Mouse (Mus musculus): ENCODE results near the gene Tiam2. TPM values are rescaled to one million over a fixed set of nuclear protein-coding genes. Genes with fewer than 3 reads are reported as not detected.
A peak's percentile ranks its signal among the peaks of the same experiment; 100 is the strongest.

Gene Tiam2
- polyA plus RNA-seq, 1 experiment from 2014 or later = 11.9 TPM

GRCm38 (mm10) chr17:3487211-3487610, 160.8 kb downstream of the Tiam2 start:
- ATAC-seq (replicated peaks; ENCODE audit: insufficient number of reproducible peaks, low FRiP score, low TSS enrichment, low read depth) = no peak
- Histone ChIP-seq H3K27ac (replicated peaks; ENCODE audit: low read depth, low read length) (no peak overlapping the region), H3K36me3 (replicated peaks; ENCODE audit: control insufficient read depth, insufficient read depth, low read depth, low read length) (no peaks in the 10 kb centered on the region), H3K4me1 (ENCODE audit: control insufficient read depth, insufficient read depth, low read length) (no peaks in the 10 kb centered on the region), H3K9ac (replicated peaks; ENCODE audit: low read length) (no peak overlapping the region), H3K27me3 (ENCODE audit: control insufficient read depth, insufficient read depth, low read length) (no peaks in the 10 kb centered on the region), H3K4me2 (ENCODE audit: low read depth, low read length) (no peak overlapping the region), H3K4me3 (ENCODE audit: low read depth, low read length) (no peak overlapping the region), H3K9me3 (replicated peaks; ENCODE audit: control insufficient read depth, low read length) (no peaks in the 10 kb centered on the region)
- 92% methylated on average over 4 of the region's 4 CpGs for WGBS
- no peak for DNase-seq (ENCODE audit: low spot score)

- H3K27ac ChIP-seq (replicated peaks; ENCODE audit: low read depth, low read length) = no peak overlapping the region
- no peak for DNase-seq (ENCODE audit: low spot score)
- no peak overlapping the region for H3K4me2 ChIP-seq (ENCODE audit: low read depth, low read length)
- no peaks in the 10 kb centered on the region for H3K9me3 ChIP-seq (replicated peaks; ENCODE audit: control insufficient read depth, low read length)
- H3K9ac ChIP-seq (replicated peaks; ENCODE audit: low read length) = no peak overlapping the region
- ATAC-seq (replicated peaks; ENCODE audit: insufficient number of reproducible peaks, low FRiP score, low TSS enrichment, low read depth) = no peak
- H3K27me3 ChIP-seq (ENCODE audit: control insufficient read depth, insufficient read depth, low read length) = no peaks in the 10 kb centered on the region
- no peaks in the 10 kb centered on the region for H3K36me3 ChIP-seq (replicated peaks; ENCODE audit: control insufficient read depth, insufficient read depth, low read depth, low read length)
- no peaks in the 10 kb centered on the region for H3K4me1 ChIP-seq (ENCODE audit: control insufficient read depth, insufficient read depth, low read length)
- 74% methylated on average over 12 of the region's 12 CpGs for WGBS
- no peak overlapping the region for H3K4me3 ChIP-seq (ENCODE audit: low read depth, low read length)
Observed at GRCm38 (mm10) chr17:3487721-3488601, 161.6 kb downstream of the Tiam2 start.

- ATAC-seq (replicated peaks; ENCODE audit: insufficient number of reproducible peaks, low FRiP score, low TSS enrichment, low read depth) (no peak), DNase-seq (ENCODE audit: low spot score) (no peak)
- 81% methylated on average over 11 of the region's 11 CpGs for whole genome bisulfite sequencing
- Histone ChIP-seq H3K4me2 (ENCODE audit: low read depth, low read length) (no peak overlapping the region), H3K27me3 (ENCODE audit: control insufficient read depth, insufficient read depth, low read length) (no peaks in the 10 kb centered on the region), H3K27ac (replicated peaks; ENCODE audit: low read depth, low read length) (no peak overlapping the region), H3K4me1 (ENCODE audit: control insufficient read depth, insufficient read depth, low read length) (no peaks in the 10 kb centered on the region), H3K4me3 (ENCODE audit: low read depth, low read length) (no peak overlapping the region), H3K36me3 (replicated peaks; ENCODE audit: control insufficient read depth, insufficient read depth, low read depth, low read length) (no peaks in the 10 kb centered on the region), H3K9me3 (replicated peaks; ENCODE audit: control insufficient read depth, low read length) (no peaks in the 10 kb centered on the region), H3K9ac (replicated peaks; ENCODE audit: low read length) (no peak overlapping the region)
Observed at GRCm38 (mm10) chr17:3490216-3490895, 164.0 kb downstream of the Tiam2 start.

GRCm38 (mm10) chr17:3491065-3491464, 164.7 kb downstream of the Tiam2 start:
- Histone ChIP-seq H3K27ac (replicated peaks; ENCODE audit: low read depth, low read length) (no peak overlapping the region), H3K4me3 (ENCODE audit: low read depth, low read length) (no peak overlapping the region), H3K4me2 (ENCODE audit: low read depth, low read length) (no peak overlapping the region), H3K36me3 (replicated peaks; ENCODE audit: control insufficient read depth, insufficient read depth, low read depth, low read length) (no peaks in the 10 kb centered on the region), H3K4me1 (ENCODE audit: control insufficient read depth, insufficient read depth, low read length) (no peaks in the 10 kb centered on the region), H3K9me3 (replicated peaks; ENCODE audit: control insufficient read depth, low read length) (no peaks in the 10 kb centered on the region), H3K27me3 (ENCODE audit: control insufficient read depth, insufficient read depth, low read length) (no peaks in the 10 kb centered on the region), H3K9ac (replicated peaks; ENCODE audit: low read length) (no peak overlapping the region)
- 55% methylated on average over 5 of the region's 5 CpGs for WGBS
- DNase-seq (ENCODE audit: low spot score) (no peak), ATAC-seq (replicated peaks; ENCODE audit: insufficient number of reproducible peaks, low FRiP score, low TSS enrichment, low read depth) (no peak)

DNA sequence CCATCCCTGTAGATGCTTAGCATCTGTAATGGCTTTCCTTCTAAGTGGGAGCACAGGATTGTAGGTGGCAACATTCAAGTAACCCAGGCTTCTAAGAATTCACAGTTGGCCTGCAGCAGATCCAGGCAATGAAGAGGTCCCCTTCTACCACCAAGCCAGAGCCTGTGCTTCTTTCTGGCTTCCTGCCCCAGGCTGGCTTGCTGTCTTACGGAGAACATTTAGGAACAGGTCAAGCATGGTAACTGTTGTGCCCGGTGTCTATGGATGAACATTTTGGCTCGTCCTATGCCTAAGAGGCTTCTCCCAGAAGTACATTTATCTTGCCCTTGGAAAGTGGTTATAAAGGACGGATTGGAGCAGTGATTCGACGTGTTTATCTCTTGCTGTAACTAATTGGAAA, 165.3 kb downstream of the Tiam2 start:
- no peaks in the 10 kb centered on the region for H3K9me3 ChIP-seq (replicated peaks; ENCODE audit: control insufficient read depth, low read length)
- ATAC-seq (replicated peaks; ENCODE audit: insufficient number of reproducible peaks, low FRiP score, low TSS enrichment, low read depth) (no peak), DNase-seq (ENCODE audit: low spot score) (no peak)
- no peak overlapping the region for H3K4me2 ChIP-seq (ENCODE audit: low read depth, low read length)
- H3K27me3 ChIP-seq (ENCODE audit: control insufficient read depth, insufficient read depth, low read length) = no peaks in the 10 kb centered on the region
- WGBS = 90% methylated on average over 6 of the region's 6 CpGs
- H3K4me1 ChIP-seq (ENCODE audit: control insufficient read depth, insufficient read depth, low read length) = no peaks in the 10 kb centered on the region
- no peak overlapping the region for H3K4me3 ChIP-seq (ENCODE audit: low read depth, low read length)
- no peaks in the 10 kb centered on the region for H3K36me3 ChIP-seq (replicated peaks; ENCODE audit: control insufficient read depth, insufficient read depth, low read depth, low read length)
- H3K9ac ChIP-seq (replicated peaks; ENCODE audit: low read length) = no peak overlapping the region
- H3K27ac ChIP-seq (replicated peaks; ENCODE audit: low read depth, low read length) = no peak overlapping the region

DNA sequence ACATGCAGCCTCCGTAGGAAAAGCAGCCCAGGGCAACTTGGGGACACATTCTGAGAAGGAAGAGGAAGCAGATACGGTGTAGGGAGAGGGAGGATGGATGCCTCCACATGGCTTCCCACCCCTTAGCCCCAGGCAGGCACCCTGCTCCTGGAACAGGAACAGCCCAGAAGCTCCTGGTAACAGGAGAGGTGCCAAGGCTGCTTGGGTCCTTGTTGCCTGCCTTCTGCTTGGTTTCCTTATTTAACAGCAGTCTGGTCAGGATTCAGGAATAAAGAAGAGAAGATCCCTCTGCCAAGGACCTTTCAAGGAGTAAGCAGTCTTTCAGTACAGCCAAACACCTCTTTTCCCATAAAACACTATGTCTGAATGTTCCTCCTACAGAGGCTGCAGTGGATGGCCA, 169.2 kb downstream of the Tiam2 start:
- H3K27ac ChIP-seq (replicated peaks; ENCODE audit: low read depth, low read length) = no peak overlapping the region
- WGBS = 30% methylated on average over 2 of the region's 2 CpGs
- H3K9ac ChIP-seq (replicated peaks; ENCODE audit: low read length) = no peak overlapping the region
- ATAC-seq (replicated peaks; ENCODE audit: insufficient number of reproducible peaks, low FRiP score, low TSS enrichment, low read depth) = no peak
- no peaks in the 10 kb centered on the region for H3K9me3 ChIP-seq (replicated peaks; ENCODE audit: control insufficient read depth, low read length)
- H3K36me3 ChIP-seq (replicated peaks; ENCODE audit: control insufficient read depth, insufficient read depth, low read depth, low read length) = no peaks in the 10 kb centered on the region
- H3K27me3 ChIP-seq (ENCODE audit: control insufficient read depth, insufficient read depth, low read length) = no peaks in the 10 kb centered on the region
- H3K4me3 ChIP-seq (ENCODE audit: low read depth, low read length) = no peak overlapping the region
- no peak overlapping the region for H3K4me2 ChIP-seq (ENCODE audit: low read depth, low read length)
- no peak for DNase-seq (ENCODE audit: low spot score)
- no peaks in the 10 kb centered on the region for H3K4me1 ChIP-seq (ENCODE audit: control insufficient read depth, insufficient read depth, low read length)

GRCm38 (mm10) chr17:3496080-3496479, 169.7 kb downstream of the Tiam2 start:
- DNase-seq (ENCODE audit: low spot score) (no peak), ATAC-seq (replicated peaks; ENCODE audit: insufficient number of reproducible peaks, low FRiP score, low TSS enrichment, low read depth) (no peak)
- no peak overlapping the region for H3K27ac ChIP-seq (replicated peaks; ENCODE audit: low read depth, low read length)
- no peaks in the 10 kb centered on the region for H3K27me3 ChIP-seq (ENCODE audit: control insufficient read depth, insufficient read depth, low read length)
- no peak overlapping the region for H3K4me3 ChIP-seq (ENCODE audit: low read depth, low read length)
- H3K4me1 ChIP-seq (ENCODE audit: control insufficient read depth, insufficient read depth, low read length) = no peaks in the 10 kb centered on the region
- no peak overlapping the region for H3K9ac ChIP-seq (replicated peaks; ENCODE audit: low read length)
- no peak overlapping the region for H3K4me2 ChIP-seq (ENCODE audit: low read depth, low read length)
- no peaks in the 10 kb centered on the region for H3K9me3 ChIP-seq (replicated peaks; ENCODE audit: control insufficient read depth, low read length)
- H3K36me3 ChIP-seq (replicated peaks; ENCODE audit: control insufficient read depth, insufficient read depth, low read depth, low read length) = no peaks in the 10 kb centered on the region
- 90% methylated on average over 3 of the region's 3 CpGs for WGBS

DNA sequence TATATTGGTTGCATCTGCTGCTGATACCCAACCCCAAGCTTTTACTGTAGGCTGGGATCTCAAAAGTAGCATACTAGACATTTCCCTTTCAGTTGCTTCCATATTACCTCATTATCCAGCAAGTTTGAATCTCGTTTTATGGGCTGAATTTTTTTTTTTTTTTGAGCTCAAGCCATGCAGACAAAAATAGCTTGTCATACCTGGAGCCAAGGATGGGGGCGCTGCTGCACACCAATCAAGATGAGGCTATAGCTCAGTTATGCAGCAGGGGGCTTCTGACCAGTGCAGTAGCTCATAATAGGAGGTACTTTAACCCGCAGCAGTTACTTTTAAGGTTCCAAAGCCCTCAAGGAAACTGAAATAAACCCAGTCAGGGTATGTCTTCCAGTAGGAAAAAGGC, 171.7 kb downstream of the Tiam2 start:
- DNase-seq (ENCODE audit: low spot score) = peak; percentile 64
- H3K27me3 ChIP-seq (ENCODE audit: control insufficient read depth, insufficient read depth, low read length) = no peaks in the 10 kb centered on the region
- H3K9me3 ChIP-seq (replicated peaks; ENCODE audit: control insufficient read depth, low read length) = no peaks in the 10 kb centered on the region
- H3K4me2 ChIP-seq (ENCODE audit: low read depth, low read length) = no peak overlapping the region
- no peaks in the 10 kb centered on the region for H3K4me1 ChIP-seq (ENCODE audit: control insufficient read depth, insufficient read depth, low read length)
- H3K36me3 ChIP-seq (replicated peaks; ENCODE audit: control insufficient read depth, insufficient read depth, low read depth, low read length) = no peaks in the 10 kb centered on the region
- ATAC-seq (replicated peaks; ENCODE audit: insufficient number of reproducible peaks, low FRiP score, low TSS enrichment, low read depth) = no peak
- H3K9ac ChIP-seq (replicated peaks; ENCODE audit: low read length) = no peak overlapping the region
- WGBS = 28% methylated on average over 3 of the region's 3 CpGs
- no peak overlapping the region for H3K4me3 ChIP-seq (ENCODE audit: low read depth, low read length)
- no peak overlapping the region for H3K27ac ChIP-seq (replicated peaks; ENCODE audit: low read depth, low read length)
